Mouse (Mus musculus) megakaryocyte, embryonic 14.5 days (primary cell): ENCODE measurements around the gene Sec61a2.

Experiments used
- FLI1 ChIP-seq: IDR thresholded peaks from 2 replicates; pipeline ENCODE4 v1.6.1; 2012; ENCODE audit warnings: low read length, inconsistent platforms, mixed read lengths
- GATA1 ChIP-seq: IDR thresholded peaks from 3 replicates; pipeline ENCODE4 v1.6.1; 2012; ENCODE audit warnings: mixed read lengths, low read length, inconsistent platforms, borderline replicate concordance

- TF ChIP-seq GATA1, result no peak
- no peak for TF ChIP-seq FLI1
Measured at GRCm38 (mm10) chr2:5824213-5824612, 71.0 kb downstream of the Sec61a2 start.
